Mouse (Mus musculus) hindbrain, embryonic 16.5 days (tissue): ENCODE data around the gene Smim13. TPM values are rescaled to one million over a fixed set of nuclear protein-coding genes. Genes with fewer than 3 reads are reported as not detected.

Experiments used
- ATAC-seq: fragments of 200-750 bp; cut with Nextera tagmentation; 2 replicates; pipeline ENCODE4 v1.8.0; 2017; ENCODE audit warnings: moderate TSS enrichment, moderate library complexity
- H3K27ac ChIP-seq: fragments of 300-500 bp; sonication (generic); 2 replicates; pipeline ENCODE4 v1.5.1; 2014; ENCODE audit warnings: low read depth, mild to moderate bottlenecking, control low read depth, low read length, moderate library complexity
- H3K27me3 ChIP-seq: fragments of 300-500 bp; sonication (generic); replicated peaks from 2 replicates; pipeline ENCODE4 v1.6.1; 2014; ENCODE audit warnings: low read length; ENCODE audit not compliant: control insufficient read depth, insufficient read depth
- H3K36me3 ChIP-seq: fragments of 300-500 bp; sonication (generic); 2 replicates; pipeline ENCODE4 v1.6.1; 2014; ENCODE audit warnings: mild to moderate bottlenecking, low read length, moderate library complexity, mixed read lengths; ENCODE audit not compliant: control insufficient read depth, insufficient read depth
- H3K4me1 ChIP-seq: fragments of 300-500 bp; sonication (generic); 2 replicates; pipeline ENCODE4 v1.6.1; 2014; ENCODE audit warnings: low read depth, low read length; ENCODE audit not compliant: control insufficient read depth, insufficient read depth
- H3K4me2 ChIP-seq: fragments of 300-500 bp; sonication (generic); 2 replicates; pipeline ENCODE4 v1.6.1; 2014; ENCODE audit warnings: mild to moderate bottlenecking, low read length, control low read depth, moderate library complexity
- H3K4me3 ChIP-seq: fragments of 300-500 bp; sonication (generic); 2 replicates; pipeline ENCODE4 v1.5.1; 2014; ENCODE audit warnings: mild to moderate bottlenecking, low read length, control low read depth, moderate library complexity
- H3K9ac ChIP-seq: fragments of 300-500 bp; sonication (generic); 2 replicates; pipeline ENCODE4 v1.6.1; 2014; ENCODE audit warnings: low read depth, mild to moderate bottlenecking, control low read depth, low read length, moderate library complexity
- H3K9me3 ChIP-seq: fragments of 300-500 bp; sonication (generic); 2 replicates; pipeline ENCODE4 v1.6.1; 2014; ENCODE audit warnings: mild to moderate bottlenecking, low read length, moderate library complexity; ENCODE audit not compliant: control insufficient read depth
- WGBS: fragments of 180-500 bp; shearing (Covaris S2); extraction: QIAGEN DNeasy Blood & Tissue Kit; methylation state at CpG from one replicate; pipeline ENCODE4 v1.1.7; 2014; 5-methylcytosine and 5-hydroxymethylcytosine counted together
- polyA plus RNA-seq: library from polyadenylated mRNA; unstranded; fragments of >200 nt; fragmentation: Nextera tagmentation; extraction: Ambion mirVana; gene quantifications from 2 replicates; pipeline ENCODE4 v1.2.1, GENCODE M21; 2015

Smim13 gene
- polyA plus RNA-seq, 1 experiment from 2014 or later = 28.5 TPM

GRCm38 (mm10) chr13:41216236-41216635 lies 33.4 kb upstream of the Smim13 start:
- H3K27ac ChIP-seq = no peak overlapping the region
- ATAC-seq = no peak
- H3K4me2 ChIP-seq = no peak overlapping the region
- H3K27me3 ChIP-seq = no peaks in the 10 kb centered on the region
- peaks cover 7% of the 10 kb centered on the region for H3K4me1 ChIP-seq
- H3K4me3 ChIP-seq = no peak overlapping the region
- 78% methylated on average over 3 of the region's 3 CpGs for WGBS
- peaks cover 5% of the 10 kb centered on the region for H3K9me3 ChIP-seq
- H3K36me3 ChIP-seq = no peaks in the 10 kb centered on the region
- H3K9ac ChIP-seq = no peak overlapping the region

GRCm38 (mm10) chr13:41219056-41219455 lies 30.6 kb upstream of the Smim13 start:
- Histone ChIP-seq H3K36me3 (no peaks in the 10 kb centered on the region), H3K27me3 (no peaks in the 10 kb centered on the region), H3K4me3 (peak overlapping the region; percentile 81), H3K4me2 (peak overlapping the region; percentile 62), H3K4me1 (peaks cover 7% of the 10 kb centered on the region), H3K27ac (no peak overlapping the region), H3K9me3 (peaks cover 5% of the 10 kb centered on the region), H3K9ac (no peak overlapping the region)
- no peak for ATAC-seq
- WGBS = 33% methylated on average over 1 of the region's 1 CpGs

GRCm38 (mm10) chr13:41219687-41220303 lies 29.8 kb upstream of the Smim13 start:
- ATAC-seq = peak; percentile 88
- no peaks in the 10 kb centered on the region for H3K36me3 ChIP-seq
- WGBS = under 1% methylated on average over 24 of the region's 39 CpGs
- H3K4me3 ChIP-seq = peak overlapping the region; percentile 81
- H3K27ac ChIP-seq = peak overlapping the region; percentile 82
- H3K9ac ChIP-seq = peak overlapping the region; percentile 89
- H3K9me3 ChIP-seq = peaks cover 5% of the 10 kb centered on the region
- H3K4me1 ChIP-seq = peaks cover 7% of the 10 kb centered on the region
- peak overlapping the region; percentile 62 for H3K4me2 ChIP-seq
- H3K27me3 ChIP-seq = no peaks in the 10 kb centered on the region

- Histone ChIP-seq H3K36me3 (no peaks in the 10 kb centered on the region), H3K4me1 (peaks cover 7% of the 10 kb centered on the region), H3K4me3 (peak within 1 kb of the TSS; percentile 81), H3K9ac (peak within 1 kb of the TSS; percentile 89), H3K9me3 (peaks cover 5% of the 10 kb centered on the region), H3K27ac (peak within 1 kb of the TSS; percentile 82), H3K27me3 (no peaks in the 10 kb centered on the region), H3K4me2 (peak within 1 kb of the TSS; percentile 62)
- WGBS = 6% methylated on average over 18 of the region's 77 CpGs
- ATAC-seq = peak; percentile 96
These were observed 29.3 kb upstream of the Smim13 start, which contains the start of gene Elovl2 for GRCm38 (mm10) chr13:41220304-41220834. Gene Elovl2 (minus strand): TSS chr13:41220405.

GRCm38 (mm10) chr13:41226513-41226912 lies 23.1 kb upstream of the Smim13 start:
- H3K36me3 ChIP-seq = no peaks in the 10 kb centered on the region
- no peaks in the 10 kb centered on the region for H3K9me3 ChIP-seq
- H3K4me2 ChIP-seq = no peak overlapping the region
- H3K27ac ChIP-seq = no peak overlapping the region
- no peak overlapping the region for H3K4me3 ChIP-seq
- H3K27me3 ChIP-seq = no peaks in the 10 kb centered on the region
- H3K4me1 ChIP-seq = no peaks in the 10 kb centered on the region
- H3K9ac ChIP-seq = no peak overlapping the region
- WGBS = 87% methylated on average over 5 of the region's 5 CpGs
- no peak for ATAC-seq

- Histone ChIP-seq H3K4me2 (no peak overlapping the region), H3K9ac (no peak overlapping the region), H3K27me3 (no peaks in the 10 kb centered on the region), H3K27ac (no peak overlapping the region), H3K4me3 (no peak overlapping the region), H3K36me3 (no peaks in the 10 kb centered on the region), H3K4me1 (no peaks in the 10 kb centered on the region), H3K9me3 (no peaks in the 10 kb centered on the region)
- no peak for ATAC-seq
- WGBS = 89% methylated on average over 5 of the region's 5 CpGs
These were observed 21.6 kb upstream of the Smim13 start for GRCm38 (mm10) chr13:41228060-41228459.

- Histone ChIP-seq H3K9ac (no peak overlapping the region), H3K4me2 (no peak overlapping the region), H3K4me1 (no peaks in the 10 kb centered on the region), H3K9me3 (no peaks in the 10 kb centered on the region), H3K27ac (no peak overlapping the region), H3K4me3 (no peak overlapping the region), H3K36me3 (no peaks in the 10 kb centered on the region), H3K27me3 (no peaks in the 10 kb centered on the region)
- 85% methylated on average over 5 of the region's 5 CpGs for WGBS
- no peak for ATAC-seq
These were observed 19.4 kb upstream of the Smim13 start for GRCm38 (mm10) chr13:41230256-41230655.

- no peaks in the 10 kb centered on the region for H3K36me3 ChIP-seq
- H3K4me3 ChIP-seq = no peak overlapping the region
- H3K9me3 ChIP-seq = no peaks in the 10 kb centered on the region
- H3K27me3 ChIP-seq = no peaks in the 10 kb centered on the region
- no peak for ATAC-seq
- WGBS = 74% methylated on average over 12 of the region's 12 CpGs
- no peaks in the 10 kb centered on the region for H3K4me1 ChIP-seq
- H3K27ac ChIP-seq = no peak overlapping the region
- H3K9ac ChIP-seq = no peak overlapping the region
- H3K4me2 ChIP-seq = no peak overlapping the region
These were observed 18.2 kb upstream of the Smim13 start for GRCm38 (mm10) chr13:41231389-41231983.

GRCm38 (mm10) chr13:41232209-41232608 lies 17.4 kb upstream of the Smim13 start:
- Histone ChIP-seq H3K27ac (no peak overlapping the region), H3K4me2 (no peak overlapping the region), H3K4me3 (no peak overlapping the region), H3K36me3 (no peaks in the 10 kb centered on the region), H3K27me3 (no peaks in the 10 kb centered on the region), H3K9me3 (no peaks in the 10 kb centered on the region), H3K9ac (no peak overlapping the region), H3K4me1 (no peaks in the 10 kb centered on the region)
- no peak for ATAC-seq
- WGBS = 93% methylated on average over 15 of the region's 15 CpGs
